ENCODE assay signal across 8 mouse cellular contexts in the genomic region with DNA sequence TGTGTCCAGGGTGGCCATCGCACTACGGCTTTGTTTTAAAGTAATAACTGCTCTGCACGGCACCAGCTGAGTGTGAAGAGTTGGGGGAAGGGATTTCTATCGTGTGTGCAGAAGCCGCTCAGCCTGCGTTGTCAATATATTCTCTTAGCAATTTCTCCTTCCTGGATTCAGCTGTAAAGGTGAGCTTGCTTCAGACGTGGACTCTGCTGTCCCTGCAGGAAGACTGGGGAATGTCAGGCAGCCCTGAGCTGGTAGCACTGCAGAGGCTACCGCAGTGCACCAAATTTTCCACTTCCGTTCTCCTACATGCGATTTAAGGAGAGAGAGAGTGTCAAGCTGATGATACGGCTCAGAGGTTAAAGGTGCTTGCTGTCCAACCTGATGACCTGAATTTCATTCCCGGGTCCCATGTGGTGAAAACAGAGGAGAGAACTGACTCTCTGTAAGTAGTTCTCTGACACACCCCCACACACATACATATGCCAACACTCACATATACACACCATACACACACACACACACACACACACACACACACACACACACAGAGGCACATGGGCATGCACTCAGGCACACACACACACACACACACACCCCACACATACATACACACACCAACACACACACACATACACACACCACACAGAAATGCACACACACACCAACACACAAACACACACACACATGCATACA. TPM values are rescaled to one million over a fixed set of nuclear protein-coding genes. Genes with fewer than 3 reads are reported as not detected.
A peak's percentile ranks its signal among the peaks of the same experiment; 100 is the strongest.
DNase-seq lines count a peak whose midpoint lies in the region; ATAC-seq and TF ChIP-seq lines count a peak whose summit lies in the region.

No protein-coding gene starts in this region.

- TF ChIP-seq CTCF in thymus, adult 2 months (IDR thresholded peaks at IDR 0.05; ENCODE audit: borderline replicate concordance, control insufficient read depth, extremely low read depth, insufficient read depth, low read length, poor library complexity), result no peak

- no peak overlapping the region for H3K4me2 ChIP-seq in neural tube, embryonic 11.5 days (ENCODE audit: low read depth)

- no peak for TF ChIP-seq POLR2A in thymus, adult 2 months (IDR thresholded peaks at IDR 0.05; ENCODE audit: control insufficient read depth, extremely low read depth, insufficient read depth, low read length, poor library complexity)

- H3K9ac ChIP-seq in neural tube, embryonic 11.5 days (ENCODE audit: low read length), result no peak overlapping the region

- H3K27ac ChIP-seq in neural tube, embryonic 11.5 days (ENCODE audit: low read depth, low read length), result no peak overlapping the region
- H3K27ac ChIP-seq in thymus, adult 2 months (ENCODE audit: control insufficient read depth, insufficient read depth, low read length), result no peak overlapping the region

- H3K36me3 ChIP-seq in neural tube, embryonic 11.5 days (ENCODE audit: control insufficient read depth, insufficient read depth, low read length), result no peaks in the 10 kb centered on the region
- H3K36me3 ChIP-seq in splenic B cell, adult 2 months (ENCODE audit: control insufficient read depth, insufficient read depth, low read length, poor library complexity, severe bottlenecking), result no peaks in the 10 kb centered on the region
- H3K36me3 ChIP-seq in thymus, adult 2 months (ENCODE audit: control insufficient read depth, insufficient read depth, low read length), result no peaks in the 10 kb centered on the region

- WGBS in neural tube, embryonic 11.5 days, result 64% methylated on average over 12 of the region's 12 CpGs
- 77% methylated on average over 12 of the region's 12 CpGs for WGBS in thymus, adult 2 months

- no peaks in the 10 kb centered on the region for H3K9me3 ChIP-seq in neural tube, embryonic 11.5 days (ENCODE audit: control insufficient read depth, low read length)

- H3K27me3 ChIP-seq in neural tube, embryonic 11.5 days (ENCODE audit: control insufficient read depth, insufficient read depth, low read length), result no peaks in the 10 kb centered on the region
- no peaks in the 10 kb centered on the region for H3K27me3 ChIP-seq in splenic B cell, adult 2 months (ENCODE audit: control insufficient read depth, insufficient read depth, low read length, poor library complexity, severe bottlenecking)
- no peaks in the 10 kb centered on the region for H3K27me3 ChIP-seq in thymus, adult 2 months (ENCODE audit: control insufficient read depth, insufficient read depth, low read length)

- no peaks in the 10 kb centered on the region for H3K4me1 ChIP-seq in neural tube, embryonic 11.5 days (ENCODE audit: control insufficient read depth, insufficient read depth, low read length)
- no peaks in the 10 kb centered on the region for H3K4me1 ChIP-seq in thymus, adult 2 months (replicated peaks; ENCODE audit: control insufficient read depth, insufficient read depth, low read length)

- DNase-seq in neural tube, embryonic 11.5 days (ENCODE audit: low spot score), result peak; percentile 23
- no peak for DNase-seq in neural tube, embryonic 10.5 days (ENCODE audit: extremely low spot score, low spot score)
- peak; percentile 6 for DNase-seq in brain, embryonic 18.5 days (ENCODE audit: low read depth, low spot score)
- peak; percentile 11 to 62 for DNase-seq in kidney, postnatal 36 days
- DNase-seq in lung, postnatal 36 days, result peak; percentile 56
- peak; percentile 38 for DNase-seq in splenic B cell, adult 2 months (ENCODE audit: low read depth, low spot score)
- no peak for DNase-seq in thymus, adult 2 months

- H3K4me3 ChIP-seq in neural tube, embryonic 11.5 days (ENCODE audit: low read depth, low read length), result no peak overlapping the region
- H3K4me3 ChIP-seq in thymus, adult 2 months (ENCODE audit: control insufficient read depth, insufficient read depth, low read length), result no peak overlapping the region

- ATAC-seq in neural tube, embryonic 11.5 days (ENCODE audit: insufficient read depth, low FRiP score, low TSS enrichment), result no peak
- peak; percentile 89 for ATAC-seq in frontal cortex, adult (ENCODE audit: low TSS enrichment)

RNA-seq across cellular contexts. Expression of gene Prelid3b, which starts 59.9 kb away (rescaled TPM):
- 121 and 131 TPM in 2 replicates for polyA plus RNA-seq in neural tube, embryonic 11.5 days (2014; fragmentation: Nextera tagmentation; extraction: Ambion mirVana)
- polyA plus RNA-seq in thymus, adult 2 months (2012; rRNA removed), result 62.8 and 67.4 TPM in 2 replicates

Comparison
In these comparisons a context has a peak if more than half of its experiments do, and no peak if none do; other contexts are left out.
1. DNase-seq: peak in neural tube, embryonic 11.5 days (single experiment), brain, embryonic 18.5 days (single experiment), kidney, postnatal 36 days (2 of 2), lung, postnatal 36 days (single experiment) and splenic B cell, adult 2 months (single experiment); none in neural tube, embryonic 10.5 days (single experiment) and thymus, adult 2 months (single experiment).